Mouse (Mus musculus): ENCODE results near the gene Jph3.

Gene Jph3

GRCm38 (mm10) chr8:121730646-121731045 lies 1.2 kb downstream of the Jph3 start:
- no peak for DNase-seq

GRCm38 (mm10) chr8:121731060-121731459 lies 1.6 kb downstream of the Jph3 start:
- DNase-seq: no peak

- DNase-seq: peak; percentile 34
Measured at GRCm38 (mm10) chr8:121731471-121732333, 2.3 kb downstream of the Jph3 start.

- no peak for DNase-seq
Measured at GRCm38 (mm10) chr8:121732334-121732665, 2.9 kb downstream of the Jph3 start.

GRCm38 (mm10) chr8:121734262-121734661 lies 4.8 kb downstream of the Jph3 start:
- no peak for DNase-seq

GRCm38 (mm10) chr8:121736236-121736635 lies 6.8 kb downstream of the Jph3 start:
- peak; percentile 38 for DNase-seq

GRCm38 (mm10) chr8:121740721-121741120 lies 11.3 kb downstream of the Jph3 start:
- no peak for DNase-seq

GRCm38 (mm10) chr8:121749501-121749900 lies 20.1 kb downstream of the Jph3 start:
- no peak for DNase-seq

- DNase-seq: no peak
Measured at GRCm38 (mm10) chr8:121750512-121750911, 21.1 kb downstream of the Jph3 start.

GRCm38 (mm10) chr8:121751407-121751806 lies 22.0 kb downstream of the Jph3 start:
- DNase-seq: peak; percentile 49

GRCm38 (mm10) chr8:121758470-121758869 lies 29.0 kb downstream of the Jph3 start:
- no peak for DNase-seq

GRCm38 (mm10) chr8:121760484-121760883 lies 31.1 kb downstream of the Jph3 start:
- no peak for DNase-seq

- DNase-seq: no peak
Measured at GRCm38 (mm10) chr8:121761480-121761879, 32.1 kb downstream of the Jph3 start.

- DNase-seq: no peak
Measured at GRCm38 (mm10) chr8:121762999-121763699, 33.7 kb downstream of the Jph3 start.

GRCm38 (mm10) chr8:121763700-121764013 lies 34.2 kb downstream of the Jph3 start:
- DNase-seq: no peak

GRCm38 (mm10) chr8:121765594-121766138 lies 36.2 kb downstream of the Jph3 start:
- no peak for DNase-seq

- no peak for DNase-seq
Measured at GRCm38 (mm10) chr8:121769095-121769494, 39.7 kb downstream of the Jph3 start.

GRCm38 (mm10) chr8:121769621-121770020 lies 40.2 kb downstream of the Jph3 start:
- DNase-seq: no peak

- no peak for DNase-seq
Measured at GRCm38 (mm10) chr8:121770845-121771752, 41.7 kb downstream of the Jph3 start.

- DNase-seq: no peak
Measured at GRCm38 (mm10) chr8:121773876-121774275, 44.5 kb downstream of the Jph3 start.

- DNase-seq: no peak
Measured at GRCm38 (mm10) chr8:121782493-121782892, 53.1 kb downstream of the Jph3 start.

- DNase-seq: no peak
Measured at GRCm38 (mm10) chr8:121786542-121786941, 57.1 kb downstream of the Jph3 start.

GRCm38 (mm10) chr8:121788786-121789185 lies 59.4 kb downstream of the Jph3 start:
- no peak for DNase-seq
